Mouse (Mus musculus) heart, embryonic 13.5 days (tissue): ENCODE results near the gene Gm14419. TPM values are rescaled to one million over a fixed set of nuclear protein-coding genes. Genes with fewer than 3 reads are reported as not detected.
"Not testable (repeated sequence)": the region's sequence is repeated elsewhere in the genome, so short reads cannot be mapped to it uniquely, and the experiment has no call there.

Experiments used
- ATAC-seq: fragments of 200-750 bp; cut with Nextera tagmentation; 2 replicates; pipeline ENCODE4 v1.8.0; 2017; ENCODE audit warnings: moderate TSS enrichment; ENCODE audit not compliant: insufficient number of reproducible peaks, low FRiP score, low TSS enrichment; ENCODE audit errors: extremely low read depth
- H3K27ac ChIP-seq: fragments of 300-500 bp; sonication (generic); replicated peaks from 2 replicates; pipeline ENCODE4 v1.5.1; 2015; ENCODE audit warnings: moderate library complexity, mild to moderate bottlenecking, inconsistent platforms
- H3K27me3 ChIP-seq: fragments of 300-500 bp; sonication (generic); replicated peaks from 2 replicates; pipeline ENCODE4 v1.6.1; 2015; ENCODE audit warnings: mild to moderate bottlenecking, inconsistent platforms
- H3K36me3 ChIP-seq: fragments of 300-500 bp; sonication (generic); 2 replicates; pipeline ENCODE4 v1.6.1; 2015; ENCODE audit warnings: mild to moderate bottlenecking, inconsistent platforms
- H3K4me1 ChIP-seq: fragments of 300-500 bp; sonication (generic); 2 replicates; pipeline ENCODE4 v1.6.1; 2015; ENCODE audit warnings: inconsistent platforms
- H3K4me2 ChIP-seq: fragments of 300-500 bp; sonication (generic); 2 replicates; pipeline ENCODE4 v1.6.1; 2015; ENCODE audit warnings: inconsistent platforms, mild to moderate bottlenecking, moderate library complexity
- H3K4me3 ChIP-seq: fragments of 300-500 bp; sonication (generic); 2 replicates; pipeline ENCODE4 v1.5.1; 2015; ENCODE audit warnings: moderate library complexity, mild to moderate bottlenecking, inconsistent platforms
- H3K9ac ChIP-seq: fragments of 300-500 bp; sonication (generic); 2 replicates; pipeline ENCODE4 v1.6.1; 2015; ENCODE audit warnings: inconsistent platforms, mild to moderate bottlenecking, moderate library complexity
- H3K9me3 ChIP-seq: fragments of 300-500 bp; sonication (generic); 2 replicates; pipeline ENCODE4 v1.6.1; 2016; ENCODE audit warnings: inconsistent platforms
- WGBS: fragments of 180-500 bp; shearing (Covaris S2); methylation state at CpG from one replicate; pipeline ENCODE4 v1.1.7; 2015; ENCODE audit warnings: mixed read lengths; 5-methylcytosine and 5-hydroxymethylcytosine counted together
- polyA plus RNA-seq: library from polyadenylated mRNA; unstranded; fragments of >200 nt; fragmentation: Nextera tagmentation; extraction: Ambion mirVana; gene quantifications from 2 replicates; pipeline ENCODE4 v1.2.1, GENCODE M21; 2015

Gene Gm14419
- polyA plus RNA-seq, result 8.7 and 11.1 TPM in 2 replicates

- not testable (repeated sequence) for H3K9me3 ChIP-seq, H3K36me3 ChIP-seq, H3K9ac ChIP-seq, H3K27me3 ChIP-seq, H3K4me2 ChIP-seq, H3K4me3 ChIP-seq, ATAC-seq, H3K27ac ChIP-seq, H3K4me1 ChIP-seq
- no CpG with 5 or more reads among the region's 6 CpGs for WGBS
Observed at GRCm38 (mm10) chr2:177000656-177001055, at the start of gene Gm14419. Gene Gm14419, plus strand, starts transcription at chr2:177000956.

Other genes starting within 250 kb of the Gm14419 start
- gene Gm14295, start 202.3 kb upstream of the Gm14419 start, polyA plus RNA-seq, result 15.1 and 17.1 TPM in 2 replicates
- not detected in 2 replicates for gene Gm14408, start 169.8 kb upstream of the Gm14419 start, polyA plus RNA-seq
- 8.6 and 9.1 TPM in 2 replicates for gene Gm14296, start 73.1 kb upstream of the Gm14419 start, polyA plus RNA-seq
- gene Gm14401, start 73.4 kb downstream of the Gm14419 start, polyA plus RNA-seq, result not detected in 2 replicates
- gene Gm14410, start 205.5 kb downstream of the Gm14419 start, polyA plus RNA-seq, result 14.2 and 18.9 TPM in 2 replicates